Comparison of ENCODE assay signal across 8 mouse cellular contexts in genomic region chr2:109891031-109891430, GRCm38 (mm10). TPM values are rescaled to one million over a fixed set of nuclear protein-coding genes. Genes with fewer than 3 reads are reported as not detected.
DNase-seq lines count a peak whose midpoint lies in the region; ATAC-seq lines count a peak whose summit lies in the region.

No protein-coding gene starts in this region.

- peaks cover 20% of the 10 kb centered on the region for H3K36me3 ChIP-seq in kidney, embryonic 15.5 days
- H3K36me3 ChIP-seq in liver, embryonic 15.5 days (replicated peaks): peaks cover 19% of the 10 kb centered on the region

- H3K4me3 ChIP-seq in kidney, embryonic 15.5 days (replicated peaks): peak overlapping the region; percentile 84
- H3K4me3 ChIP-seq in liver, embryonic 15.5 days (replicated peaks): peak overlapping the region; percentile 72

- H3K27ac ChIP-seq in kidney, embryonic 15.5 days: peak overlapping the region; percentile 89
- peak overlapping the region; percentile 71 for H3K27ac ChIP-seq in liver, embryonic 15.5 days (replicated peaks)

- peak overlapping the region; percentile 65 for H3K4me2 ChIP-seq in kidney, embryonic 15.5 days
- peak overlapping the region; percentile 70 for H3K4me2 ChIP-seq in liver, embryonic 15.5 days

- 0 out of 2 replicates have a peak, but pooled peaks cover 3% of the 10 kb centered on the region for H3K9me3 ChIP-seq in kidney, embryonic 15.5 days (replicated peaks)
- no peaks in the 10 kb centered on the region for H3K9me3 ChIP-seq in liver, embryonic 15.5 days (replicated peaks)

- under 1% methylated on average over 34 of the region's 34 CpGs for WGBS in kidney, embryonic 15.5 days
- WGBS in liver, embryonic 15.5 days (ENCODE audit: insufficient replicate concordance): under 1% methylated on average over 34 of the region's 34 CpGs

- intact Hi-C loops in left cerebral cortex, postnatal 4 days (cut with DNase I): loop anchor here (5.0 kb wide), 2 partner anchors 194 to 1924 kb away; no protein-coding TSS in a partner anchor

- no peak for DNase-seq in kidney, adult 11 months
- peak; percentile 8 for DNase-seq in c-Kit-positive CD71-positive TER-119-negative erythroid progenitor cells, embryonic 14.5 days (ENCODE audit: low read depth)
- no peak for DNase-seq in left cerebral cortex, postnatal 4 days
- no peak for DNase-seq in thymus, postnatal 36 days

- ATAC-seq in kidney, embryonic 15.5 days (replicated peaks; ENCODE audit: low FRiP score): peak; percentile 91
- ATAC-seq in granulocyte monocyte progenitor cell, adult 5-6 weeks (replicated peaks; ENCODE audit: poor library complexity, severe bottlenecking): peak; percentile 36
- ATAC-seq in liver, embryonic 15.5 days (ENCODE audit: insufficient read depth): peak; percentile 82
- peak; percentile 24; the same call in 1 of the 2 replicates for ATAC-seq in neutrophil, adult 5-6 weeks (ENCODE audit: extremely low read depth, insufficient number of reproducible peaks, low FRiP score, poor library complexity, severe bottlenecking)

- H3K4me1 ChIP-seq in kidney, embryonic 15.5 days: peaks cover 14% of the 10 kb centered on the region
- peaks cover 22% of the 10 kb centered on the region for H3K4me1 ChIP-seq in liver, embryonic 15.5 days (replicated peaks)

- H3K9ac ChIP-seq in kidney, embryonic 15.5 days: peak overlapping the region; percentile 83
- peak overlapping the region; percentile 73 for H3K9ac ChIP-seq in liver, embryonic 15.5 days

- H3K27me3 ChIP-seq in kidney, embryonic 15.5 days: no peaks in the 10 kb centered on the region
- H3K27me3 ChIP-seq in liver, embryonic 15.5 days: no peaks in the 10 kb centered on the region

RNA-seq across cellular contexts. Expression of gene Lin7c, which starts 0.4 kb away (rescaled TPM):
- 69.3 and 76.4 TPM in 2 replicates for polyA plus RNA-seq in kidney, embryonic 15.5 days (2015; fragmentation: Nextera tagmentation; extraction: Ambion mirVana)
- 42.1 and 50.6 TPM in 2 replicates for total RNA-seq in granulocyte monocyte progenitor cell, adult 5-6 weeks (2014; fragmentation: Nextera tagmentation)
- 85.5 and 114 TPM in 2 replicates for total RNA-seq in granulocyte monocyte progenitor cell, adult 5-6 weeks (2017)
- 17.3 and 18.1 TPM in 2 replicates for polyA plus RNA-seq in liver, embryonic 15.5 days (2015; fragmentation: Nextera tagmentation; extraction: Ambion mirVana)
- 82.5 and 96.6 TPM in 2 replicates for total RNA-seq in neutrophil, adult 5-6 weeks (2017)
- total RNA-seq in left cerebral cortex, postnatal 4 days (2021): 100 to 1,000 TPM; 230 to 234 TPM

RNA-seq across cellular contexts. Expression of gene Lgr4, which starts 26.4 kb away (rescaled TPM):
- 27.8 and 28.0 TPM in 2 replicates for polyA plus RNA-seq in kidney, embryonic 15.5 days (2015; fragmentation: Nextera tagmentation; extraction: Ambion mirVana)
- total RNA-seq in granulocyte monocyte progenitor cell, adult 5-6 weeks (2014; fragmentation: Nextera tagmentation): 0.80 and 2.5 TPM in 2 replicates
- total RNA-seq in granulocyte monocyte progenitor cell, adult 5-6 weeks (2017): 0.72 and 1.9 TPM in 2 replicates
- 3.0 and 3.5 TPM in 2 replicates for polyA plus RNA-seq in liver, embryonic 15.5 days (2015; fragmentation: Nextera tagmentation; extraction: Ambion mirVana)
- total RNA-seq in neutrophil, adult 5-6 weeks (2017): 0.49 and 8.4 TPM in 2 replicates
- total RNA-seq in left cerebral cortex, postnatal 4 days (2021): 10 to 100 TPM; 17.1 to 20.1 TPM

Comparison
In these comparisons a context has a peak if more than half of its experiments do, and no peak if none do; other contexts are left out.
1. ATAC-seq: peak in every context shown above with its lines; median percentile 91 in kidney, embryonic 15.5 days; 82 in liver, embryonic 15.5 days; 36 in granulocyte monocyte progenitor cell, adult 5-6 weeks; 24 in neutrophil, adult 5-6 weeks.